Mouse (Mus musculus) forebrain, embryonic 12.5 days (tissue): Measurements from ENCODE around the gene Abca8b. TPM values are rescaled to one million over a fixed set of nuclear protein-coding genes. Genes with fewer than 3 reads are reported as not detected.
"Not testable (repeated sequence)": the region's sequence is repeated elsewhere in the genome, so short reads cannot be mapped to it uniquely, and the experiment has no call there.

ENCODE experiments used
- ATAC-seq: fragments of 200-750 bp; cut with Nextera tagmentation; 2 replicates; pipeline ENCODE4 v1.8.0; 2017; ENCODE audit warnings: moderate TSS enrichment; ENCODE audit not compliant: low FRiP score
- H3K27ac ChIP-seq: fragments of 300-500 bp; sonication (generic); 2 replicates; pipeline ENCODE4 v1.5.1; 2016; ENCODE audit warnings: mild to moderate bottlenecking
- H3K27me3 ChIP-seq: fragments of 300-500 bp; sonication (generic); 2 replicates; pipeline ENCODE4 v1.6.1; 2016; ENCODE audit warnings: mild to moderate bottlenecking
- H3K36me3 ChIP-seq: fragments of 300-500 bp; sonication (generic); replicated peaks from 2 replicates; pipeline ENCODE4 v1.6.1; 2016; ENCODE audit warnings: mild to moderate bottlenecking
- H3K4me1 ChIP-seq: fragments of 300-500 bp; sonication (generic); 2 replicates; pipeline ENCODE4 v1.6.1; 2016
- H3K4me2 ChIP-seq: fragments of 300-500 bp; sonication (generic); 2 replicates; pipeline ENCODE4 v1.6.1; 2016; ENCODE audit warnings: mild to moderate bottlenecking, moderate library complexity
- H3K4me3 ChIP-seq: fragments of 300-500 bp; sonication (generic); replicated peaks from 2 replicates; pipeline ENCODE4 v1.5.1; 2016; ENCODE audit warnings: mild to moderate bottlenecking
- H3K9ac ChIP-seq: fragments of 300-500 bp; sonication (generic); 2 replicates; pipeline ENCODE4 v1.6.1; 2016; ENCODE audit warnings: mild to moderate bottlenecking
- H3K9me3 ChIP-seq: fragments of 300-500 bp; sonication (generic); 2 replicates; pipeline ENCODE4 v1.6.1; 2016
- WGBS: fragments of 180-500 bp; shearing (Covaris S2); methylation state at CpG from one replicate; pipeline ENCODE4 v1.1.7; 2016; 5-methylcytosine and 5-hydroxymethylcytosine counted together
- polyA plus RNA-seq: library from polyadenylated mRNA; unstranded; fragments of >200 nt; fragmentation: Nextera tagmentation; extraction: Ambion mirVana; gene quantifications from 2 replicates; pipeline ENCODE4 v1.2.1, GENCODE M21; 2016

Gene Abca8b
- polyA plus RNA-seq, 1 experiment from 2014 or later = 0.73 TPM

DNA sequence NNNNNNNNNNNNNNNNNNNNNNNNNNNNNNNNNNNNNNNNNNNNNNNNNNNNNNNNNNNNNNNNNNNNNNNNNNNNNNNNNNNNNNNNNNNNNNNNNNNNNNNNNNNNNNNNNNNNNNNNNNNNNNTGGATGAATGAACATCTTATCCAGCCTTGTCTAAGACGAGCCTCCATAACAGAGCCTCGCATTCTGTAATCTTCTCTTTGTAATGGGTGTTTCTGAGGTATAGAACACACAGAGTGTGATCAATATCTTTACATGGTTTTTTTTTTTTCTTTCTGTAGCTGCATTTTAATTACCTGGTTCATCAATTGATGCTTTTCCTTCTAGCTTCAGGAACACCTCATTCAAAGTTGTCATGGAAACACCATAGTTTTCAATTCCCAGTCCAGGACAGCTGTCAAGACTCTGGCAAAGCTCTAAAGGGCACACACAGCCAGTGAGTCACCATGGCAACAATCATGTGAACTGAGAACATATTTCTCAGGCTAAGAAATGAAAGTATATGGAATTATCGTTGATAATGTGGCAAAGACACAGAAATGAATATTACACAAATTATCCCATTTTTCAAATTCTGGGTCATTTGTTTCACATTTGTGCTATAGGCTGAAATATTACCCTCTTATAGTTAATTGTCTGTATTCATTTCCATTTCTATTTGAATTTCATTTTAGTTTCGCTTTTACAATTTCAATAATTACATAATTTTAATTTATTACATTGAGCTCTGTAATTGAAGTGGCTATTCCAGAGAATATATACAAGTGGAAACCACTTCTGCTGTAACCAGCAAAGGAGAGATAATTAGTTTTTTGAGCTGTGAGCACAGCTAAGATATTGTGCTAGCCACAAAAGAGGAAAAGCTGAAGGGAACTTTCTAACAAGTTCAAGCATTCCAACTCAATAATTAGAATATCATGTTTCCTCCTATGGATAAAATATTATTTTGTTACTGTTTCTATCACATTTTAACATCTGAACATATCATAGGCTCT lies 33.9 kb downstream of the Abca8b start:
- no peak overlapping the region for H3K4me3 ChIP-seq
- H3K36me3 ChIP-seq = no peaks in the 10 kb centered on the region
- no peak overlapping the region for H3K27ac ChIP-seq
- no peaks in the 10 kb centered on the region for H3K27me3 ChIP-seq
- 0 out of 2 replicates have a peak, but pooled peaks cover 5% of the 10 kb centered on the region for H3K4me1 ChIP-seq
- H3K9me3 ChIP-seq = no peaks in the 10 kb centered on the region
- ATAC-seq = peak; percentile 86
- H3K9ac ChIP-seq = no peak overlapping the region
- H3K4me2 ChIP-seq = no peak overlapping the region
- WGBS = 44% methylated on average over 4 of the region's 4 CpGs

DNA sequence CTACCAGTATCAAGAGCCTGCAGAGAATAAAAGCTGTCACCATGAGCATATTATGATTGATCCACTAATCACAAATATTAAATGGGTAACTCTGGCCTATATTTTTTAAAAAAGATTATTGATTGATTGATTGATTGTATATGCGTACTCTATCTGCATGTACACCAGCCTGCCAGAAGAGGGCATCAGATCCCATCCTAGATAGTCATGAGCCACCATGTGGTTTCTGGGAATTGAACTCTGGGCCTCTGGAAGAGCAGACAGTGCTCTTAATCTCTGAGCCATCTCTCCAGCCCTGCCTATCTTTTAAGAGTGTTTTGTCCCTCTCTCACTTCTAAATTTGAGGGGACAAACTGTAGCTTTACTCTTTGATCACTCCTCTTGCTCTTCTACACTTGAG lies 40.5 kb downstream of the Abca8b start:
- no peaks in the 10 kb centered on the region for H3K4me1 ChIP-seq
- 81% methylated on average over 1 of the region's 1 CpGs for WGBS
- H3K4me2 ChIP-seq = no peak overlapping the region
- H3K9me3 ChIP-seq = no peaks in the 10 kb centered on the region
- no peak overlapping the region for H3K4me3 ChIP-seq
- no peaks in the 10 kb centered on the region for H3K36me3 ChIP-seq
- no peaks in the 10 kb centered on the region for H3K27me3 ChIP-seq
- H3K27ac ChIP-seq = no peak overlapping the region
- H3K9ac ChIP-seq = no peak overlapping the region
- ATAC-seq = no peak

DNA sequence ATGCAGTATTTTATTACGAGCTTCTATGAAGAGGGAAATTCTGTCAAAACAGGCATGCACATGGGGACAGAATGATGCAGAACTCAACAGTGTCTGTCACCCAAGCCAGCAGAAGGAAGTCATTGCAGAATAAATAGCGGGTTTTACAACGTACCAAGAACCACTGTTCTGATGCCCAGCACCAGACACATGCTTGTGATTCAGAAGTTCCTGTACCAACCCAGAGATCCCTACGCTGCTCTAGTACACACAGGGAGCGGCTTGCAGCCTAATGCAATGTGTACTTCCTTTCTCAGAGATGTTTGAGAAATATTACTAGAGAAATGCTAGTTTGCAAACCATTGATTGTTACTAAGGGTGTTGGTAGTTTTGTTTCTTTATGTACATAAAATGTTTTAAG lies 58.7 kb downstream of the Abca8b start:
- 90% methylated on average over 5 of the region's 5 CpGs for WGBS
- H3K27me3 ChIP-seq = no peaks in the 10 kb centered on the region
- H3K27ac ChIP-seq = no peak overlapping the region
- no peaks in the 10 kb centered on the region for H3K9me3 ChIP-seq
- no peaks in the 10 kb centered on the region for H3K4me1 ChIP-seq
- H3K9ac ChIP-seq = no peak overlapping the region
- no peak overlapping the region for H3K4me3 ChIP-seq
- ATAC-seq = no peak
- no peaks in the 10 kb centered on the region for H3K36me3 ChIP-seq
- no peak overlapping the region for H3K4me2 ChIP-seq

DNA sequence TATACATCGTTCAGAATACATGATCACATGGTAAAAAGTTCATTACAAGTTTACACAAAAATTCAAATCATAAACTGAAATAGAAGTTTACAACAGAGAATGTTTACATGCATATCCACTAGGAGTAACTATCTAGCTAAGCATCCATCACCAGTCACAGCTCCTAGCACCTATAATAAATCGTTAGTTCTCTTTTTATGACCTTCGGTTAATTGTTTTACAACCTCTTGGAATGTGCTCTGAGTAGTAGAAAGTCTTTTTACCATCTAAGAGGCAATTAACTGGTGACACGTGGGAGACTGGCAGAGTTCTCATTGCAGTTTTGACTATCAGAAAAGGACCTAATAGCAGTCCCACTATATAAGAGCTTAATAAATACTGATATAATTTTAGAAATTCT lies 62.4 kb downstream of the Abca8b start:
- not testable (repeated sequence) for H3K4me3 ChIP-seq, H3K27ac ChIP-seq, H3K9me3 ChIP-seq, H3K9ac ChIP-seq, H3K27me3 ChIP-seq, H3K4me2 ChIP-seq, H3K4me1 ChIP-seq, ATAC-seq, H3K36me3 ChIP-seq
- WGBS = 72% methylated on average over 4 of the region's 4 CpGs

DNA sequence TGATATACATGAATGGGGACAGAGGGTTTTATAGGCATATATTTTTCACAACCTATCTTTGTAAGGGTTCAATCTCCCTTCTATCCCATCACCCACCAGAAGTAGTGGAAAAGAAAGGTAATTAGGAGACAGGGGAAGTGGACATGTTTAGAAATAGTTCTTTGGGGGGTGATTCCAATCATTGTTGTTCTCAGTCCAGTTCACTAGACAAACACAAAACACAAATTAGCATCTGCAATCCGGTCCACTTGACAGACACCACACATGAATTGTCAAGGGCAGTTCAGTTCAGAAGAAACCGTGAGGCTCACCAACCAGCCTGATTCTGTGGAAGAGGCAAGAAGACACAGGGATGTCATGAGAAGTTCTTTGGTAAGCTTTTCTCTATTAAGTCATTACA lies 67.2 kb downstream of the Abca8b start:
- Histone ChIP-seq H3K36me3 (no peaks in the 10 kb centered on the region), H3K9me3 (no peaks in the 10 kb centered on the region), H3K27me3 (no peaks in the 10 kb centered on the region), H3K4me1 (peaks cover 6% of the 10 kb centered on the region), H3K27ac (no peak overlapping the region), H3K9ac (no peak overlapping the region), H3K4me3 (no peak overlapping the region), H3K4me2 (no peak overlapping the region)
- 14% methylated on average over 2 of the region's 2 CpGs for WGBS
- ATAC-seq = no peak

DNA sequence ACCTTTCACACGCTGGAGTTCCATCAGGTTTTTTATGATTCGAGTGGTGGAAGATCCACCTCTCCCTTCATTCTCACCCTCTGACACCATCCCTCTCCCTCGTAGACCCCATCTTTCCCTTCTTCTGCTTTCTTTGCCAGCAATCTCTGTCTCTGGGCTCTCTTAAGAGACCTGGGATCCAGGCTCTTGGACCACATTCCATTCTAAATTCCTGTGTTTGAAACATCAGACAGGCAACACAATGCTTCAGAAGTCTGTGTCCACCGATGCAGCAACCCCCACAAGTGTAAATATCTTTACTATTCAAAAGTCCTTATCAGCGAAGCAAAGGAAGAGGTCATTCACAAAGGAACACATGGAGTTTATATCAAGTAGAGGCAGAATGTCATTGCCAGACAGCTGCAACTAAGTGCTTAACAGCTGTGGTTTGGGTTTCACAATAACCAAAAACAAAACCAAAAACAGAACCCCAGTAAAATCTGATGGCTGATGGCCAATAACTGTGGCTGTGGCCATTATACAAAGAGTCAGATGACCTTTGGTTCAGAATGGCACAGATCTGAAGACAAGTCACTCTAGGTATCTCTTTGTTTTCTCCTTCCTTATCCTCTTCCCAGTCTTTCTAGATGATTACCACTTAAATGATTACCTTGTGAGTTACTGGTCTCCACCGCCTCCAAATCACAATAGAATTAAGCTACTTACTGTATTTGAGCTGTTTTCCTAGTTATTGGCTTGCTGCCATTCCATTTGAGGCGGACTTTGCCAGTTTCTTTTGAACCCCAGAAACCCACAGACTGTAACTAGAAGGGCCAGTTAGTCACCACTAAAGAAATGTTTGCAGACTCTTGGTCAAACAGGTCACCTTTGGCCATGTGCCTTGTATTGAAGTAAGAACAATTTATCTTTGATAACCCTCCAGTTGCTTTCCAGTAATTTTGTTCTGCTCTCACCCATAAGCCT lies 68.6 kb downstream of the Abca8b start:
- Histone ChIP-seq H3K4me1 (peaks cover 6% of the 10 kb centered on the region), H3K36me3 (no peaks in the 10 kb centered on the region), H3K4me2 (no peak overlapping the region), H3K4me3 (no peak overlapping the region), H3K9me3 (no peaks in the 10 kb centered on the region), H3K9ac (no peak overlapping the region), H3K27ac (no peak overlapping the region), H3K27me3 (no peaks in the 10 kb centered on the region)
- WGBS = 73% methylated on average over 7 of the region's 7 CpGs
- no peak for ATAC-seq

DNA sequence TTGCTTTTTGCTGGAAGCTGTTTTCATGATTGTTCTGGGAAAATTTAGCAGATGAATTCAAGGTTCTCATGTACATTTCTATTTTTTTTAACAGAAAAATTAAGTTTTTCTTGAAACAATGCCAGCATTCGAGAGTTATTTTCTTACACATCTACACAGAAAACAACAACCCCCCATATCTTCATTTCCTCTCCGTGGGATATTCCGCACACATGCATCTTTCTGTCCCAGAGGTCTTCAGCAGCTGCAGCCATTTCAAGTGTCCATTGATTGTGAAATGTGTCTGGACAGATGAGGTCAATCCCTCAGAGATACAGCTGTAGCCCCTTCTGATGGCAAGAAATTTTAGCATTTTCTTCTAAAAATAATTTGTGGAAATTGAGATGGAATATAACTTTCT lies 73.4 kb downstream of the Abca8b start:
- H3K4me2 ChIP-seq = no peak overlapping the region
- H3K27ac ChIP-seq = no peak overlapping the region
- 88% methylated on average over 3 of the region's 3 CpGs for WGBS
- no peak for ATAC-seq
- no peaks in the 10 kb centered on the region for H3K4me1 ChIP-seq
- H3K4me3 ChIP-seq = no peak overlapping the region
- H3K27me3 ChIP-seq = no peaks in the 10 kb centered on the region
- H3K9ac ChIP-seq = no peak overlapping the region
- no peaks in the 10 kb centered on the region for H3K9me3 ChIP-seq
- H3K36me3 ChIP-seq = no peaks in the 10 kb centered on the region

DNA sequence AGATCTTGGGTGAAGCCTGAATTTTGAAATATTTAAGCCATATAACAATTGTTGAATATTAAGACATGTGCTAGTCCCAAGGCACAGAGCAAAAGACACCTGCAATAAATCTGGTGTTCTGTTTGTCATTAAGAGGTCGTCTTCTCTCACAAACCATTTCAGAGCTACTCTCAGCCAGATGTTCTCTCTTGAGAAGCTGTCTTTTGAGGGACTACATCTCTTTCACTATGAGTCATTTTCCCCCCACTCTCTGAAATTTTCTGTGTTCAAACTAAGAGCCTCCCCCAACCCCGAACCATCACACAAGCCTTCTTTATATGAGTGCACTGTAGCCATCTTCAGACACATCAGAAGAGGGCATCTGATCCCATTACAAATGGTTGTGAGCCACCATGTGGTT lies 76.2 kb downstream of the Abca8b start:
- no peaks in the 10 kb centered on the region for H3K27me3 ChIP-seq
- H3K9ac ChIP-seq = no peak overlapping the region
- H3K4me2 ChIP-seq = no peak overlapping the region
- 77% methylated on average over 2 of the region's 2 CpGs for WGBS
- H3K27ac ChIP-seq = no peak overlapping the region
- H3K36me3 ChIP-seq = no peaks in the 10 kb centered on the region
- no peak overlapping the region for H3K4me3 ChIP-seq
- H3K9me3 ChIP-seq = no peaks in the 10 kb centered on the region
- no peak for ATAC-seq
- H3K4me1 ChIP-seq = no peaks in the 10 kb centered on the region

DNA sequence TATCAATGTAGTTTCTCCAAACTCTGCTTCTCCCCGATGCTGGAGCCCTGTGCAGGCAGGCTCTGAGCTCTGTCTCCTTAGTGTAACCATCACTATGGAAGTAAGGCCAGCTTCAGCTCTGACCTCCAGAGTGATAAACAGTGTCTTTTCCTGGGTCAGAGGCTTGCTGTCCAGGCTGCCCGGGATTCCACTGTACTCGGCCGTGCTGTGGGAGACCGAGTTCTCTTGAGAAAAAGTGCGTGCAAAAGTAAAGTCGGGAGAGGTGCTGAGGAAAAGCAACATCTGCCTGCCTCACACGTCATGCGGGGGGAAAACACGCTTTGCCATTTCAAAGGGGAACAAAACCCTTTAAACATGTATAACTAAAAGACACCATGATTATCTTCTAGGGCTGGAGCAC lies 79.0 kb downstream of the Abca8b start:
- H3K9me3 ChIP-seq = no peaks in the 10 kb centered on the region
- H3K9ac ChIP-seq = no peak overlapping the region
- WGBS = 91% methylated on average over 10 of the region's 10 CpGs
- no peak overlapping the region for H3K4me3 ChIP-seq
- no peaks in the 10 kb centered on the region for H3K36me3 ChIP-seq
- no peak overlapping the region for H3K27ac ChIP-seq
- no peak overlapping the region for H3K4me2 ChIP-seq
- no peak for ATAC-seq
- no peaks in the 10 kb centered on the region for H3K4me1 ChIP-seq
- no peaks in the 10 kb centered on the region for H3K27me3 ChIP-seq

DNA sequence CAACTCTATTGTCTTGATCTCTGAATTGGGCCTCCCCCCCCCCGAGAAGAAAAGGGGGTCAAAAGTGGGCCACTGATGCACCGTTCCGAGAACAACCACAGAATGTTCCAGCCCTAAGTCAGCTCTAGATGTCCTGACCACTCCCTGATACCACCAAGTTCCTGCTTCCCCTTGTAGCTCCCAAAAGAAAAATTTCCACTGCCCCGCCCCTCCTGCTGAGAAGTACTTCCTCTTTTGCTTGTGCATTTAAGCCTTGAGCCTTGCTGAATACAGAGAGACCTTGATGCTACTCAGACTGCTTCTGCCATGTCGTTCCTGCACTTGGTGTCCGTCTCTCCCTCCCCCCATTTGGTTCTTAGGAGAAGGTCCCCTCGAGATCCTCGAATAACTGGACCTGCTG lies 82.5 kb downstream of the Abca8b start:
- H3K36me3 ChIP-seq, H3K4me3 ChIP-seq, H3K4me2 ChIP-seq, H3K9ac ChIP-seq, H3K27ac ChIP-seq, H3K9me3 ChIP-seq, H3K27me3 ChIP-seq, H3K4me1 ChIP-seq, ATAC-seq: not testable (repeated sequence)
- WGBS = 84% methylated on average over 8 of the region's 8 CpGs

DNA sequence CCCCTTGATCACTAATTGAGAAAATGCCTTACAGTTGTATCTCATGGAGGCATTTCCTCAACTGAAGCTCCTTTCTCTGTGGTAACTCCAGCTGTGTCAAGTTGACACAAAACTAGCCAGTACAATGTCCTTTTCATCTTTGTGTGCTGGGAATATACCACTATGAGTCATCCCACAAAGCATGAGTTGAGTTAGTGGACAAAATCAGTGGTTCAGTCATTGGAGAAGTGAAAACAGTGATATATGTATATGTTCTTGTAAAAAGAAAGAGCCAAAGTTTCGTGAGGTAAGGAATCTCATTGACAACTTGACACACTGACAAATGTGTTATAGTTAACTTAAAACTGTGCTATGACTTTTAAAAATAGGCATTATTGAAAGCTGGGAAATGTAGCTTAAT lies 83.5 kb downstream of the Abca8b start:
- 83% methylated on average over 1 of the region's 1 CpGs for WGBS
- not testable (repeated sequence) for H3K27ac ChIP-seq, H3K4me3 ChIP-seq, H3K36me3 ChIP-seq, H3K9me3 ChIP-seq, H3K4me1 ChIP-seq, H3K27me3 ChIP-seq, ATAC-seq, H3K9ac ChIP-seq, H3K4me2 ChIP-seq

DNA sequence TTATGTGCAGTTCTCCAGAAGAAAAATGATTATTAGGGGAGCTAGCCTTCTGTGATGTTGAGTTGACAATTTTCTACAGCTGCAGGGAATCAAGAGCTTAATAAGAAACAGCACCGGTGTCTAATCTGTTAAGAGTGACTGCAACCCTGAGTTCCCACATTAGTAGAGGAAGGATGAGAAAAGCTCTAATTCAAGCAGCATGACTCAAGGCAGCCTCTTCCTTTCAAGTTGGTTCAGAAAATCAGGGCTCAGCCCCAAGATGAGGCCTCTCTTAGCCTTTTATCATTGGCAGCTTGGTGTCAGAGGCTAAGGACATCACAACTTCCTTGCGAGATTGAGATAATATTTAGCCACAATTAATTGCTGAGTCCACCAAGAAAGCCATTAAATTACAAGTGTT lies 85.8 kb downstream of the Abca8b start:
- 70% methylated on average over 2 of the region's 2 CpGs for WGBS

More for the DNA sequence above, 85.8 kb downstream of the Abca8b start:
- Histone ChIP-seq H3K36me3 (no peaks in the 10 kb centered on the region), H3K9me3 (no peaks in the 10 kb centered on the region), H3K4me2 (no peak overlapping the region), H3K4me1 (no peaks in the 10 kb centered on the region), H3K27me3 (no peaks in the 10 kb centered on the region), H3K27ac (no peak overlapping the region), H3K4me3 (no peak overlapping the region), H3K9ac (no peak overlapping the region)
- no peak for ATAC-seq
